Mouse (Mus musculus) bone marrow macrophage, adult 2 months (primary cell): ENCODE data around the gene Gpcpd1. TPM values are rescaled to one million over a fixed set of nuclear protein-coding genes. Genes with fewer than 3 reads are reported as not detected.

Experiments used
- H3K27ac ChIP-seq: 2 replicates; pipeline ENCODE4 v1.5.1; 2012; ENCODE audit warnings: low read depth, low read length; ENCODE audit not compliant: insufficient read depth
- H3K4me1 ChIP-seq: 2 replicates; pipeline ENCODE4 v1.6.1; 2012; ENCODE audit warnings: low read length; ENCODE audit not compliant: control insufficient read depth, insufficient read depth
- H3K4me3 ChIP-seq: 2 replicates; pipeline ENCODE4 v1.5.1; 2012; ENCODE audit warnings: mild to moderate bottlenecking, low read length, moderate library complexity; ENCODE audit not compliant: insufficient read depth
- CTCF ChIP-seq: IDR thresholded peaks from 2 replicates; pipeline ENCODE4 v1.5.1; 2012; ENCODE audit warnings: low read depth, mild to moderate bottlenecking, low read length, moderate library complexity
- POLR2A ChIP-seq: IDR thresholded peaks from 2 replicates; pipeline ENCODE4 v1.6.1; 2012; ENCODE audit warnings: mild to moderate bottlenecking, low read depth, low read length, borderline replicate concordance
- polyA plus RNA-seq: library from polyadenylated mRNA; stranded (reverse); fragments of >200 nt; gene quantifications from 2 replicates; pipeline ENCODE4 v1.2.4, GENCODE M21; 2012; ENCODE audit not compliant: missing spikeins, insufficient read depth, insufficient read length

The Gpcpd1 gene
- polyA plus RNA-seq, 1 experiment, result 35.2 TPM

DNA sequence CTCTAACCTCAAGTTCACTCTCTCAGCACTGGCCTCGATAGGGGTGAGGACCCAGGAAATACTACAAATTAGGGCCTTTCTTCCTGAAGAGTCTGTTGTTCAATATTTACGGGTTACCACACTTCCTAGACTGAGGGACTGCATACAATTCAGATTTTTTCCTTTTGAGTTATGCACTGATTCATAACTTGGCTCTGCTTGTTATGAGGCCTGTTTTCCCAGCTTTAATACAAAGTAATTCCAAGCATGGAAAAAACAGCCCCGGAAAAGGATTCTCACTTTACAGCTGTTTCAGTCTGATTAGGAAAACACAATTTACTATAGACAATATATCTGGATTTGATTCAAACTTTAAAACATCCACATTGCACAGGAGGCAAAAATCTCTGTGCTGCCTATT, 1.5 kb downstream of the Gpcpd1 start:
- TF ChIP-seq CTCF (no peak), POLR2A (no peak)
- Histone ChIP-seq H3K4me1 (peaks cover 7% of the 10 kb centered on the region), H3K27ac (no peak overlapping the region), H3K4me3 (no peak overlapping the region)

- H3K4me3 ChIP-seq, result no peak overlapping the region
- H3K27ac ChIP-seq, result no peak overlapping the region
- no peaks in the 10 kb centered on the region for H3K4me1 ChIP-seq
- TF ChIP-seq CTCF (no peak), POLR2A (no peak)
Observed at GRCm38 (mm10) chr2:132584191-132584590, 3.3 kb downstream of the Gpcpd1 start.

- no peak overlapping the region for H3K27ac ChIP-seq
- H3K4me1 ChIP-seq, result peaks cover 7% of the 10 kb centered on the region
- no peak overlapping the region for H3K4me3 ChIP-seq
- TF ChIP-seq CTCF (no peak), POLR2A (no peak)
Observed at GRCm38 (mm10) chr2:132583126-132583525, 4.4 kb downstream of the Gpcpd1 start.

DNA sequence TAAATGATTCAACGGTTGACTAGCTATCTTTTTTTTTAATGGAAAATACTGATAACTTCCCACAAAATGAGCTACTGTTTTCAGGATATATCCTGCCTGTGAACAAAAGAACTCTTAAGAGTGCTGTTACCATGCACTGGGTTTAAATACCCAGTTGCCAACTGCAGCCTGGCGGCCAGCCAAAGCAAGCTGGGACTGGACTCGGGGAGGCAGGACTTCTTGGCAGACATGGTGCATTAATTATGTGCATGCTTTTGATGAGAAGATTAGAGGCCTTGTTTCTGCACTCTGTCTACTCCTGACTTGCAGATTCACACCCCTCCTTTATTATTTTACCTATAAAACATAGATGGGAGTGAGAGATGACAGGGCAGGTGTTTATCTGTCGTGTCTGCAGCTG, 5.3 kb downstream of the Gpcpd1 start:
- no peak overlapping the region for H3K27ac ChIP-seq
- H3K4me1 ChIP-seq, result peaks cover 7% of the 10 kb centered on the region
- no peak for TF ChIP-seq POLR2A
- no peak for TF ChIP-seq CTCF
- no peak overlapping the region for H3K4me3 ChIP-seq

DNA sequence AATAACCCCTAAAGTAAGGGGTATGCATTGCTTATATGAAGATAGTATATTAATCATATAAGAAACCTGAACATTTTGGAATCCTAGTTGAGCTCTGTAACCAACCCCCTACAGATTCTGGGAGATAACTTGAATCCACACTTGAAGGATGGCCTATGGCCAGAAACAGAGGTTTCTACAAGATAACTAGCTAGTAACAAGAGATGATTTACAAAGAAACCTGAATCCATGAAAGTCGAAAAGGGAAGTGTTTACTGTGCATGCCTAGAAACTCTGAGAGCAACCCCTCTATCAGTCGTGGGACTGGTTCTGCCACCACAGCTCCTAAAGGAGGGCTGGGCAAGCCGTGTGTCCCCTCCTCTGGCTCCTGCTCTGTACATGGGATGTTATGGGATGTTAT, 7.8 kb downstream of the Gpcpd1 start:
- TF ChIP-seq CTCF (no peak), POLR2A (no peak)
- Histone ChIP-seq H3K27ac (no peak overlapping the region), H3K4me3 (no peak overlapping the region), H3K4me1 (peaks cover 17% of the 10 kb centered on the region)

GRCm38 (mm10) chr2:132578711-132579110, 8.8 kb downstream of the Gpcpd1 start:
- Histone ChIP-seq H3K4me1 (peaks cover 17% of the 10 kb centered on the region), H3K27ac (peak overlapping the region; percentile 71; the same call in 1 of the 2 replicates), H3K4me3 (no peak overlapping the region)
- TF ChIP-seq CTCF (no peak), POLR2A (no peak)

GRCm38 (mm10) chr2:132578059-132578458, 9.5 kb downstream of the Gpcpd1 start:
- H3K4me1 ChIP-seq, result peaks cover 20% of the 10 kb centered on the region
- H3K4me3 ChIP-seq, result peak overlapping the region; percentile 85
- TF ChIP-seq CTCF (no peak), POLR2A (peak; percentile 63; the same call in 1 of the 2 replicates)
- H3K27ac ChIP-seq, result peak overlapping the region; percentile 71

DNA sequence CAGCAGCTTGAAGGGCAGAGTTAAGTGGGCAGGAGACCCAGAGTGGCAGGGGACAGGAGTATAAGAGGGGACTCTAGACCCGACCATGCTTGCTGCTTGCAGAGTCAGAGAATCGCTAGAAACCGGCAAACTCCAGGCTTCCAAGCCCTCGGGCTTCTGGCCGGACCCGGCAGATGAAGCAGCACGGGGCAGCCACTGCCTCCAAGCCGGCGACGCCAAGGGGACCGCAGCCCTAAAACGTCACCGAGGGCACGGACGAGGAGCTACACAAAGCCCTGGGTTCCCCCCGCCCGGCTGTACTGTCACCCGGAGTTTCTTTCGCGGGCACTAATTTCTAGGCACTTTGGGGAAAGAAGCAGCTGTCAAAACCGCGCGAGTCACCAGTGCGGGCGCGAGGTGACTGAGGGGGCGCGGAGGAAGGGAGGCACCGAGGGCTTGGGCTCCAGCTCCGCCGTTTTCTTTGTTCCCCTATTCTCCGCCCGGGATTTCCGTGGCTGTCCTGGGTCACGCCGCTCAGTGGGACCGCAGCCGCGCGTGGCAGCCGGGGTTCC, 10.0 kb downstream of the Gpcpd1 start:
- peak overlapping the region; percentile 71 for H3K27ac ChIP-seq
- peaks cover 20% of the 10 kb centered on the region for H3K4me1 ChIP-seq
- TF ChIP-seq POLR2A (no peak), CTCF (no peak)
- H3K4me3 ChIP-seq, result peak overlapping the region; percentile 85

- H3K4me1 ChIP-seq, result peaks cover 22% of the 10 kb centered on the region
- peak overlapping the region; percentile 11; the same call in 1 of the 2 replicates for H3K4me3 ChIP-seq
- TF ChIP-seq POLR2A (no peak), CTCF (no peak)
- no peak overlapping the region for H3K27ac ChIP-seq
Observed at GRCm38 (mm10) chr2:132576522-132577135, 10.9 kb downstream of the Gpcpd1 start.

DNA sequence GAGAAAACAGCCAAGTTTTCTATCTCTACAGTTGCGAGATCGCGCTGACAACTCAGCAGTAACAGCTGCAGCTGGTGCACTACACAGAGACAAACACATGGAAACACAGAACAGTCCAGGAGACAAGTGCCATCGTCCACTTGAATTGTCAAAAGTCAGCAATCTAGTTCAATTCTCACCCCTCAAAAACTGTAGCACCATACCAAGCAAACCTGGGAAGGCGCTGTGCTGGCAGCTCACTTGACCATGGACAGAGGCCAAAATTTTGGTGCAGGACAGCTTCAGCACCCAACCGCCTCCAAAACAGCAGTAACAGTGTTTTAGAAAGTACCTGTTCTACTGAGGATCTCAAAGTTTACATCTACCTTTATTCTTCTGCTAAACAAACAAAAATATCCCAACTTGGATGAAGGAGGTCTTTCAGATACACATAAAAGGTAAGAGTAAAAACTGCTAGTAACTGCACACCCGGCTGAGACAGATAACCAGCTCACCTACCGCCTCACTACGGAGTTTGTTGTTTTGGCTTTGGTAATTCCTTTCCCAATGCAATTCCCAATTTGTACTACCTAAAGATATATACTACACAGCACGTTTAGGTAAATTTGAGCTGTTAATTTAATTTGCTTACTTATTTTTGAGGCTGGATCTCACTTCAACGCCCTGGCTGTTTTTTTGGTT, 11.6 kb downstream of the Gpcpd1 start:
- Histone ChIP-seq H3K4me3 (peak overlapping the region; percentile 7; the same call in 1 of the 2 replicates), H3K27ac (no peak overlapping the region), H3K4me1 (peaks cover 28% of the 10 kb centered on the region)
- TF ChIP-seq CTCF, result no peak
- TF ChIP-seq POLR2A, result no peak
